Mouse (Mus musculus): ENCODE measurements around the gene Polr2f. TPM values are rescaled to one million over a fixed set of nuclear protein-coding genes. Genes with fewer than 3 reads are reported as not detected.

The Polr2f gene
- total RNA-seq, 2 experiments from 2014 or later: 72.2 to 92.4 TPM

DNA sequence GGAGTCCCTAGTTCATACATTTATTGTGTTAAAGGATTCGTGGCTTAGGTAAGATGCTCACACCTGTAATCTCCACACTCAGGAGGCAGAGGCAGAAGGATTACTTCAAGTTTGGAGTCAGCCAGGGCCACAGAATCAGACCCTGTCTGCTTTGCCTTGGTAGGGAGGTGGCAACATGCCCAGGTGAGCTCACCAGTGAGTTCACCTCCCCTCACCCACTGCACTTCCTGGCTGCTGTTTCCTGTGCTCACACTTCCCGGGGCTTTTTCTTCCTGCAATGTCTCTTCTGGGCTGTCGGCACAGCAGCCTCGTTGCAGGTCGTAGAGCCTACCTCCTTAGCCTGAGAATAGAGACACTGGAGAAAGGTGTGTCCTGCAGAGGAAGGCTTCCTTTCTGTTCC, 25.5 kb upstream of the Polr2f start:
- DNase-seq (ENCODE audit: low spot score in 2 of 2): no peak

DNA sequence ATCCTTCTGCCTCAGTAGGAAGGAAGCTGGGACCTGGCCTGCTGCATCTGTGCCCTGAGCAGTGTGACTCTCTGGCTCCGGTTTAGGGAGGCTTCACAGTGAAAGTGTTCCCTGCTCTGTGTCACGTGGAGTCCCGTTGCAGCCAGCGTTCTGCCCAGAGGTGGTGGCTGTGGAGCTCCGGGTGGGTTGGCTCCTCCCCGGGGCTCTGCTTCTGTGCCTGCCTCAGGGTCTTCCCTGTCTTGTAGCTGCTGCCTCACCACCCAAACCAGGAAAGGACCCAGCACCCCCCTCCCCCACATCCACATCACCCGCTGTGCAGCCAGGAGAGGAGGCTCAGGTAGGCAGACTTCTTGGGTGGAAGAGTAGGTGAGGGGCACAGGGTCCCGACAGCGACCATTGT, 21.3 kb upstream of the Polr2f start:
- DNase-seq (ENCODE audit: low spot score in 2 of 2): no peak

DNA sequence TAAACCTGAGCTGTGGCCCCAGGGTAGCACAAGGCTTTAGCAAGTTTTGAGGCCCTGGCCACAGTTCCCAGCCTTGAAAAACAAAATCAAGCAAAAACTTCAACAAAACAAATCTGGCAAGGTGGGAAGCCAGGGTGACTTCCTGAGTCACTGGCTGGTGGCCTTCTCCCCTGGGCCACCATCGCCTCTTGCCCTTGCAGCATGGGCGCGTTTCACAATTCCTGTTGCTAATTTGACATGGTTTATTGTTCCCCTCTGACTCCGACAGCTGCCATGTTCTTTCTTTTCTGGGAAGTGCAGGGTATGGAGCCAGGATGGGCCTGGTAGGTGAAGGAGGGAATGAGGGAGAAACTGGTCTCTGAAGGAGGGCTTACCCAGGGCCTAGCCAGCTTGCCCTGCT, 18.7 kb upstream of the Polr2f start:
- no peak for DNase-seq (ENCODE audit: low spot score in 2 of 2)

DNA sequence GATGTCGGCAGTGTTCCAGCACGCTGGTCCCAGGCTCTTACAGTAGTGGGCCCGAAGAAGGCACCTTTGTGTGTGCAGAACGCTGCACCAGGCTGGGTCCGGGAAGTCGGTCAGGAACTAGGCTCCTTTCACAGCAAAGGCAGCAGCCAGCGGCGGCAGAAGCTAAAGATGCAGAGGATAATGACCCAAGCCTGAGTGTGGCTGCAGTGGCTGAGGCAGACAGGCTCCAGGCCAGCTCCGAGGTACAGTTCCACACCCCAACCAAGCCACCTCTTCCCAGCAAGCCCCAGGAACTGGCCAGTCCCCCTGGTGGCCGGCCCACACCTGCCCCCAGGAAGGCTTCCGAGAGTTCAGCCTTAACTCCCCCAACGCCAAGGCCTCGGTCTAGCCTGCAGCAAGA, 18.3 kb upstream of the Polr2f start:
- DNase-seq (ENCODE audit: low spot score in 2 of 2): no peak

DNA sequence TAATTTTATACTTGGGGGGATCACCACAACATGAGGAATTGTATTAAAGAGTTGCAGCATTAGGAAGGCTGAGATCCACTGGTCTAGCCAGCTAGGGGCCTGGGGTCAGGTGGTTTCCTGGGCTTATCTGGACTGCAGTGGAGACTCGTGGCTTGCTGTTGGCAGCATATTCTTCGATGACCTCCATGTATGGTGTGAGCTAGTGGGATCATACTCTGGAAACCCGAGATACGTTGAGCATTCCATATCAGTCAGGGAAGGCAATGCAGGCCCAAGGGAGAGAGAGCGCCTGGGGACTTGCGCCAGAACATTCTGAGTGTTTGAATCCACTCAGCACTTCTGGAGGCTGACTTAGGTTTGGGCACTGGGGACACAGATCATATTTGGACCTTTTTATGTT, 17.1 kb upstream of the Polr2f start:
- DNase-seq (ENCODE audit: low spot score in 2 of 2): no peak

DNA sequence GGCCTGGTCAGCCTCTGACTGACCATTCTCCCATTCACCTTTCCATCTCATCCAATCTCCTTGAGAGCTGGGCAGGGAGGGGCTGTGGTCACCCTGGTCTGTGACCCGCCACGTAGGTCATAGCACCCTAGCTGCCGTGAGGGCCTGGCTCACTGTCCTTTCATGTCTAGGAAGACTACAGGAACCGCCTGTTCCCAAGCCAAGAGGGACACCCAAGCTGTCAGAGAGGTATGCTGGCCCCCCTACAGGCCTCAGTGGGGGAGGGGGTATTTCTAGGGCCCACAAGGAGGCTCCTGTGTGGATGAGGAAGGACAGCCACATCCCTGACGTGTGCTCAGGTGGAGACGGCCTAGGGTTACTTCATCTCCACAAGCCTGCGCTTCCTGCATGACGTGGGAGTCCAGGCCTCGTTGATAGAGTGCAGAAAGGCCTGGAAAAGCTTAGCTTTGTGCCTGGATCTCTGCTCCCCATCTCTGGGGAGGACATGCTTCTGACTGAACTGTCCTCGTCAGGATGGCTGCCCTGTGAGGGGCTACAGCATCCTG, 16.4 kb upstream of the Polr2f start:
- DNase-seq (ENCODE audit: low spot score in 2 of 2): no peak

DNA sequence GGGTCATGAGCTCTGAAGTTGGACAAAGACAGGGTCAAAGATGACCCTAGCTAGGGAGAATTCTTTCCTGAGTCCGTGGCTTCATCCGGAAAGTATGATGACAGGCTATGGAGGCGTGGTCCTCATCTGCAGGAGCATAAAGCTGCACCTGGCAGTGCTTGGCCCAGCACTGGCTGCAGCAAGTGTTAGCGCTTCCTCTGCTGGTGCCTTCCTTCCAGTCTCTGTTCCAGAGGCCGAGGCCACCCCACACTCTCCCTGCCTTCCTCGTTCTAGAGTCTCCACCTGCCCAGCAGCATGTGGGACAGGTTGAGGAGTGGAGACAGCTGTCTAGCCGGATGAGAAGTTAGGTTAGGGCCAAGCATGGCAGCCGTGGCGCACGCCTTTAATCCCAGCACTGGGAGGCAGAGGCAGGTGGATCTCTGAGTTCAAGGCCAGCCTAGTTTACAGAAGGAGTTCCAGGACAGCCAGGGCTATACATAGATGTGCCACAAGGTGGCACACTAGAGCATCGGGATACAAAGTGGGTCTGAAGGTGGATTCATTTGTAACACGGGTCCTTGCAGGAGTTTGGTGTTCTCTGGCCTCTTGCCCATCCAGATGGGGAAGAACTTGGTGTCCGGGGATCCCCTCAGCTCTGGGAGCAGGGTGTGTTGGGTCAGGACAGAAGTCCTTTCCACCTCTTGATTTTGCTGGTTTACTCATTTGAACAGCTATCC, 14.4 kb upstream of the Polr2f start:
- no peak for DNase-seq (ENCODE audit: low spot score in 2 of 2)

DNA sequence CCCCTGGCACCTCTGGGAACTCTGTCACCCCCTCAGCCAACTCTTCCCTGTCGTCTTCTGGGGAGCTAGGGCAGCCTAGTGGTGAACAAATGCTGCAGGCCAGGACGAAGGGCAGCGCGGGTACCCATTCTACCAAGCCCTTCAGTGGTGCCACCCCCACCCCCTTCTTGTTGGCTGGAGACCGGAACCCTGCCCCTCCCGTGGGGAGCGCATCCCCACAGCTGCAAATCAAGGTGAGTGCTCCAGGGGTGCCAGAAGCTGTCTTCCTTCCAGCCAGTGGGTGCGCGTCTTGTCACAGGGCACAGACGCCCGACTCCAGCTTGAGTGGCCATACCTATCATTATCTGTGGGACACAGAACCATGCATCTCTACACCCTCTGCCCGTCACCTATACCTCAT, 13.7 kb upstream of the Polr2f start:
- no peak for DNase-seq (ENCODE audit: low spot score in 2 of 2)

DNA sequence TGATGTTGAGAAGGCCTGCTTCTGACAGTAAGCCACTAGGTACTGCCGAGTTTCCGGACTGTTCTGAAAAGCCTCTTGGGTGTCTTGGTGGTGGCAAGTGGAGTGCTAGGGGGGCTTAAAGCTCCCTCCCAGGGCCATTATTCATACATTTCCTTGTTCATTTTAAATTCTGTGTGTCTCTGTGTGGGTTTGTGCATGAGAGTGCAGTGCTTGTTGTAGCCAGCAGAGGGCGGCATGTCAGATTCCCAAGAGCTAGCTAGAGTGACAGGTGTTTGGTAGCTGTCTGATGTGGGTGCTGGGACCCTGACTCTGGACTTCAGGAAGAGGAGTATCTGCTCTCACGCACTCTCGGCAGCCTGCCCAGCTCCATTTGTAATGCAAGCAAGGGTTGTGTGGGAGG, 12.6 kb upstream of the Polr2f start:
- no peak for DNase-seq (ENCODE audit: low spot score in 2 of 2)

DNA sequence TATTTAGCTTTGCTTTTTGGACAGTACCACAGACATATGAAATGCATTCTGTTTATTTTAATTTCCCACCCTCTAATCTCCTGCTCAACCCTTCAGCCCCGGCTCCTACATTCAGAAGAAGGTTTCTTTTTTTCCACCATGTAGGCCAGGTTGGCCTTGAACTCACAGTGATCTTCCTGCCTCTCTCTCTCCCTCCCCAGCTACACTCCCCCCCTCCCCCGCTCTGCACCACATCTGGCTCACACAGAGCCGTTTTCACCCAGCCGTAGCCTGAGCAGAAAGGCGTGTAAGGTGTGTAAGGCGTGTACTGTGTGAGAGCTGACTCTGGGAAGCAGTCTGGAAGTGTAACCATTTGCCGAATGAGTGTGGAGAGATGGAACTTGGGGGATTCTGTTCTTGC, 11.5 kb upstream of the Polr2f start:
- no peak for DNase-seq (ENCODE audit: low spot score in 2 of 2)

DNA sequence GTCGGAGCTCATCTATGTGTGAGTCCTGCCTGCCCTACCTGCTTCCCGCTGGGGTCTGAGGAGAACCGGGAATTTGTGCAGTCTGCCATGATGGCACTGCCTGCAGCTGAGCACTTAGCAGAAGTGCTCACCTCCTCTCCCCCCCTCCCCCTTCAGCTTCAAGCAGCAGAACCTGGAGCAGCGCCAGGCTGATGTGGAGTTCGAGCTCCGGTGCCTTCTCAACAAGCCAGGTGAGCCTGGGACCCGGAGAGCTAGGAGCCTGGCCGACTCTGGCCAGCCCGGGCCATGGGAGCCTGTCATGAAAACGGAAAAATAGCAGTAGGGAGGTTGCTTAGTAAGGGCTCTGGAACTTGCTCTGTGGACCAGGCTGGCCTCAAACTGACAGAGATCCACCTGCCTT, 10.0 kb upstream of the Polr2f start:
- no peak for DNase-seq (ENCODE audit: low spot score in 2 of 2)

DNA sequence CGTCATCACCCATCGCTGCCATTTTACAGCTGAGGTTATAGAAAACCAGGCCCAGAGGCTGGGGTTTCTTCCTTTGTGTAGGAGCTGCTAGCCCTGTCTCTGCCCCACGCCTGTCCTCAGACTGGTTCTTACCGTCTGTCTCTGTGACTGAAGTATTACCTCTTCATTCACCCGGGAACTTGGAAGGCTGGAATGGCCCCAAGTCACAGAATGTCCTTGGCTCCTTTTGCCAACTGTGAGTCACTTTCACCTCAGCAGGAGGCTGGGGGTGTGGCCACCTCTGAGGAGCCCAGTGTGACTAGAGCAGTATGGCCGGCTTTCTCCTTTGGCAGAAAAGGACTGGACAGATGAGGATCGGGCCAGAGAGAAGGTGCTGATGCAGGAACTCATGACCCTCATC, 9.4 kb upstream of the Polr2f start:
- peak in 1 of 2 experiments; percentile 48 for DNase-seq (ENCODE audit: low spot score in 2 of 2)

DNA sequence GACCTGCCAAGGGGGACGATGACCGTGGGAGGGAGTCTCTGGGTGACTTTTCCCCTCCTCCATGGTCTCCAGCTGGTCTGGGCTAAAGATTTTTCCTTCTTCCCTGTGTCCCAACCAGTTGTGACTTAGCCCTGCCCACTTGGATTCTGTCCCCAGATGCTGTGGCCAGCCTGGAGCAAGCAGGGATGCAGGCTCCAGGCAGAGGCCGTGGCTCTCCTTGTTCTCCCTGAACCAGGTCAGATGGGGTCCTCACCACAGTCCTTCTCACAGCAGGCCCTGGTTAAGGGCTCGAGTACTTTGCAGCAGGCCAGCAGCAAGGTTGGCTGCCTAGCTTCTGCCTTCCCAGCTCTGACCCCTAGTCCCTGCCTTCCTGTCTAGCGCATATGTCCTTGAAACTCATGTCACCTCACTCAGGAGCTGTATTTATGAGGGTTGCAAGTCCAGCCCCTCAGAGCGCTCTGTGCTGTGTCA, 7.6 kb upstream of the Polr2f start:
- DNase-seq (ENCODE audit: low spot score in 2 of 2): peak in 1 of 2 experiments; percentile 41

DNA sequence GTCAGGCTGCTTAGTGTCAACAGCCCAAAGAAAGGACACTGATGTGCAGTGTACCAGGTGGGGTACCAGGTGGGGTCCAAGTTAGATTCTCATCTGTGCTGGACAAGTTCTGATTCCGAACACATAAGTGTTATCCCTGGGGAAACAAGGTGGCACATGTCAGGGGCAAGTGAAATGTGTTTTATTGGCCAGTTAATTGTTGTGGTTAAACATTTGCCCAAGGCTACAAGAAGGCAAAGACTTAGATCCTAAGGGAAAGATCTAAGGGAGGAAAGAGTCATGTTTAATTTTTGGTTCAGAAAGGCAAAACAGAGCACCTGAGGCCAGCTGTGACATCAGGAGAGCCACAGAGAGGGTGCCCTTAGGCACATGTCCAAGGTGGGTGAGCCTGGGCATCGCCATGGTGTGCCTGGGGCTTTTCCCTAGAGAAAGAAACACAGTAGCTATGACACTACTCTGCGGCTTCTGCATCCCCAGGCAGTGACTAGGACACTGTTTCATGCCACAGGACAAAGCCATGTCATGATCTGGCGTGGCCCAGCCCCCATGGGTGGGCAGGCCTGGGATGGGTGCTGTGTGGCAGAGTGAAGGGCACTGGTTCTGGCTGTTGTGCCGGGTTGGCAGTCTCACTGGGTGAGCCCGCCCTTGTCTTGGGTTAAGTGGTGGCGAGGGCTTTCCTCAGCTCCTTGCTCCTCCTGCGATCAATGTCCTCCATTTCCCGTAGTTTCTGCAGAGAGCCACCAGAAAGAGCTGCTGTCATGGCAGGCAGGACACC, 6.1 kb upstream of the Polr2f start:
- no peak for DNase-seq (ENCODE audit: low spot score in 2 of 2)

DNA sequence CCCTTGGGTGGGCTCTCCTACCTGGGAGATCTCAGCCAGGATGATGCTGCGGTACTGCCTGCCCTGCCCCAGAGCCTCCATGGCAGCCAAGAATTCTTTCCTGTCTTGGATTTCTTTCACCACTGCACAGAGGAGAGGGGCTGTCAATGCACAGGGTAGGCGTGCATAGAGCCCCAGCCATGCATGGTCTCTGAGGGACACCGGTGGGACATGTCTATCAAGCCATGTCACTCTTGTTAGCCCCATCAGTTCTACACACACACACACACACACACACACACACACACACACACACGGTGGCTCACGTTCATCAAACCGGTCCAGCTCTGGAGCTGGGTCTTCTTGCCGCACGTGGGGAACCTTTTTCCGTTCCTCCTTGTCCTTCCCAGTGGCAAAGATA, 5.5 kb upstream of the Polr2f start:
- no peak for DNase-seq (ENCODE audit: low spot score in 2 of 2)

DNA sequence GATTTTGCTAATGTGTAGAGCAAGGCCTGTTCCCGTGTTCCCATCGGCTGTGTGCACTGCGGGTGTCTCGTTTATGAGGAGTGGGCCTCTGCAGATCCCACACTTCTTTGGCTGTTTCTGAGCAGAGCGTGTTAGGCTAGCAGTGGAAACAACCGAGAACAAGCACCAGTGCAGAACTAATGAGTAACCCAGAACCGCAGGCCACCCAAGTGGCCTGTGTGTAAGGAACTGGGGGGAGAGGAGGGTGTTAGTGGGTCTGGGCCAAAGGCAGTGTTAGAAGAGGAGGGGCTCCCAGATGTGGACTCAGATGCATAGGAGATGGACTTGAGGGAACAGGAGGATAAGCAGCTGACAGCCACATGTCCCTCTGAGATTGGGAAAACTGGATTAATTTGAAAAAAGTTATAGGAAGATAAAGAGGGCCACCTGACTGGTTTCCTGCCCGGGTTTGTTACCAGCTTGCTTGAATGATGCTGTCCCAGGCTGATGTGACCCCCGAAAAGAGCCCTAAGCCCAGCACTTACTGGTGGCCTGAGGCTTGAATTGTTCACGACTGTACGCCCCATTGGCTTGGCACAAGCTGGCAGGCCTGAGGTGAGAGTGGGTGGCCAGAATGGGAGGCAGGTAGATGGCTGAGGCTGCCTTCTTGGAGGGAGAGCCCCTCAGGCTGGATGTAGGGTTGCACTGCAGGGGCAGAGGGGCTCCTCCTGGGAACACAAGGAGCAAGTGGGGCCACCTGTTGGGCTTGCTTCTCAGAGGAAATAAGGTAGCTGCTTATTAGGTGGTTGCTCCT, 4.8 kb upstream of the Polr2f start:
- no peak for DNase-seq (ENCODE audit: low spot score in 2 of 2)

DNA sequence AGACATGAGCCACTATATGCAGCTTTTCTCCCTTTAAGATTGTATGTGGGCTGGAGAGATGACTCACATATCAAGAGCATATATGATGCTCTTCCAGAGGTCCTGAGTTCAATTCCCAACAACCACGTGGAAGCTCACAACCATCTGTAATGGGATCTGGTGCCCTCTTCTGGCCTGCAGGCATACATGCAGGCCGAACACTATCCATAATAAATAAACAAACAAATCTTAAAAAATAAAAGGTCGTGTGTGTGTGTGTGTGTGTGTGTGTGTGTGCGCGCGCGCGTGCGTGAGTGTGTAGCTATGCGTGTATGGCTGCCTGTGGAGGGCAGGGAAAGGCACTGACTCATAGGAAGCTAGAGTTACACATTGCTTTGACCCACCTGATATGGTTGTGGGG, 1.2 kb upstream of the Polr2f start:
- DNase-seq (ENCODE audit: low spot score in 2 of 2): no peak

DNA sequence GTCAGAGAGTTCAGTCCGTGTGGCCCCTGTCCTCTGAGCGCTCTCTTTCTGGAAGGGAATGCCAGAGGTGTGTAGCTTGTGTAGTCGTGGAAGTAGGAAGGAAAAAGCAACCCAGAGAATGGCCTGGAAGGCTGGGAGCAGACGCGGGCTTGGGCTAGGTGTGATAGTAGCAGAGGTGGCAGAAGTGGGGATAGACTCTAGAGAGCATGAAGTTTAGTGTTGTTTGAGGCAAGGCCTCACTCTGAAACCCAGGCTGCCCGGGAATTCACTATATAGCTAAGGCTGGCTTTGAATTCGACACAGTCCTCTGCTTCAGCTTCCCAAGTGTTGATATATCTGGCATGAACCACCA, 733 bp downstream of the Polr2f start:
- no peak for DNase-seq (ENCODE audit: low spot score in 2 of 2)

DNA sequence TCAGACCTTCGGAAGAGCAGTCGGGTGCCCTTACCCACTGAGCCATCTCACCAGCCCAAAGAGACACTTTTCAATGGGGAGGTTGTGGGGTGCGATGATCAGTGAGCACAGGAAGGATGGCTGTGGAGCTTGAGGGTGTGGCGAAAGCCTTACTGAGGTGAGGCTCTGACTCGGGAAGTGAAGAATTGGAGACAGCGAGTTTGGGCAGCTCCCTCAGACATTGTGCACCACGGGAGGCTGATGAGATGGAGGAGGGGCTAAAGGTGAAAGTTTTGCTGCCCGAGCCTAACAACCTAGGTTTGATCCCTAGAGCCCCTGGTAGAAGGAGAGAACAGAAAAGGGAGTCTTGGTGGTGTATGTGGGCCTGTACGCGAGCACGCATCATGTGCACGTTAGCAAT, 2.5 kb downstream of the Polr2f start:
- DNase-seq (ENCODE audit: low spot score in 2 of 2): no peak

DNA sequence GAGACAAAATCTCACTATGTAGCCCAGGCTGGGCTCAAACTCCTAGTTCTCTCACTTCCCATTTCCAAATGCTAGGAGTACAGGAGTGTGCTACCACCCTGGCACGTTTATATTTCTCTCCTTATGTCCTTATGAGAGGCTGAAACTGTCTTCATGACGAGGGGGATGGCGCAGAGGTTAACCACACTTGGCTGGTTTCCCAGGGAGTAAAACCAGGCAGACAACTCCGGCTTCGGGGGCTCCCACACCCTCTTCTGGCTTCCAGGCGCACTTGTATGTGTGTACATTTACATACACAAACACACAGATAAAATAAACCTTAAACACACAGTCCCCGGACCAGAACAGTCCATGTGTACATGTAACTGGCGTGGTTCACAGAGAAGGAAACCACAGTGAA, 3.2 kb downstream of the Polr2f start:
- no peak for DNase-seq (ENCODE audit: low spot score in 2 of 2)

DNA sequence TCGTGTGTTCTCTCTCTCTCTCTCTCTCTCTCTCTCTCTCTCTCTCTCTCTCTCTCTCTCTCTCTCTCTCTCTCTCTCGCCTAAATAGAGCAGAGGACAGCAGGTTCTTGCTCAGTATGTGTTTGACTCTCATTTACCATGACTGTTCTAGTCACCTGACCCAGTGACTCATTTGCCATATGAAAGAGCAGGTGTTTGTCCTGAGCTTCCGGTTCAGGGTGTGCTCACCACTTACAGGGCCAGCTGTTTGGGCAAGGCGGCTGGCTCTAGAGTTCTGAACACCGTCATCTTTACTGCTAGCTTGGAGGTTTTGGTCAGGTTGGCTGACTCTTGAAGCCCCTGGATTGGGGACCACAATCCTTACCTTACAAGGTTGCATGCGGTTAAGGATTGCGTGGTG, 4.7 kb downstream of the Polr2f start:
- no peak for DNase-seq (ENCODE audit: low spot score in 2 of 2)

DNA sequence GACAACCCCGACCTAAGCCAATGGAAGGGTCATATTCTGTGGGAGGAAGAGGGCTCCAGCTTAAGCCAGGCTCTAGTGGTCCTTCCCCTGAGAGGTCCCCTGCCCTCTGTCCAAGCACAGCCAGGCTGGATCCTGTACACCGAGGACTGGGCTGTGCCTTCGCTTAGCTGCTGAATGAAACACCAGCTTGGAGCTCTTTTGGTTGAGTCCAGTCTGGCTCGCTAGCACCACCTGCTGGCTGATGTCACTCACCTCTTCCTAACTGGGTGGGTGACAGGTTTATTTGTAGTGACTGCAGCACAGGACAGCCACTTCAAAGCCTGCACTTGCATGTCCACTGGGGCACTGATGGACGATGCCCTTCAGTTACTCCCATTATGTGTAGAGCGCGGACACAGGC, 7.7 kb downstream of the Polr2f start:
- DNase-seq (ENCODE audit: low spot score in 2 of 2): peak; percentile 75 to 86

Measured in gastrocnemius, postnatal 4 days (tissue).